Mouse (Mus musculus): Measurements from ENCODE around the gene Tedc1. TPM values are rescaled to one million over a fixed set of nuclear protein-coding genes. Genes with fewer than 3 reads are reported as not detected.
A peak's percentile ranks its signal among the peaks of the same experiment; 100 is the strongest.

Gene Tedc1
- polyA plus RNA-seq, 1 experiment from 2014 or later, result 25.5 TPM

GRCm38 (mm10) chr12:113150591-113150990 is 5.6 kb upstream of the Tedc1 start:
- Histone ChIP-seq H3K27me3 (replicated peaks) (peaks cover 6% of the 10 kb centered on the region), H3K9ac (no peak overlapping the region), H3K4me1 (replicated peaks) (peaks cover 47% of the 10 kb centered on the region), H3K4me2 (replicated peaks) (no peak overlapping the region; the same call in 1 of the 2 replicates), H3K36me3 (0 out of 2 replicates have a peak, but pooled peaks cover 4% of the 10 kb centered on the region), H3K4me3 (replicated peaks) (no peak overlapping the region), H3K27ac (no peak overlapping the region), H3K9me3 (no peaks in the 10 kb centered on the region)
- WGBS, result 76% methylated on average over 4 of the region's 4 CpGs
- no peak for ATAC-seq

DNA sequence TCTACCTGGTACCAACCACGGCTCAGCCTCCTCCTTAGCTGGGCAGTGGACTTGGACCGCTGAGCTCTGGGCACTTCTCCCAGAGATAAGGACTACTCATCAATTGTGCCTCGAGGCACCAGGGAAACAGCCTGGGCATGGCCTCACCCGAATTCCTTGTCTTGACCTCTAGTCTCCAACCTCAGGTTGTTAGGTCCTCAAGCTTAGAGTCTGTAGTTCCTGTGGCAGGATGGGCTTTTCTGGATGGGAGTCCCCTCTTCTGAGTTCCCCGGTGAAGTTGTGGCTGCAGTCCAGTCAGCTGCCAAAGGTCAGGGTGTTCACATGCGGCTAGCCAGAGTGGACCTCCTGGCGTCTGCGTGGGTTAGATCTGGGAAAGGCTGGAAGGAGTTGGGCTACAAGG is 5.2 kb upstream of the Tedc1 start:
- Histone ChIP-seq H3K9me3 (no peaks in the 10 kb centered on the region), H3K27me3 (replicated peaks) (peaks cover 6% of the 10 kb centered on the region)
- no peak for ATAC-seq

DNA sequence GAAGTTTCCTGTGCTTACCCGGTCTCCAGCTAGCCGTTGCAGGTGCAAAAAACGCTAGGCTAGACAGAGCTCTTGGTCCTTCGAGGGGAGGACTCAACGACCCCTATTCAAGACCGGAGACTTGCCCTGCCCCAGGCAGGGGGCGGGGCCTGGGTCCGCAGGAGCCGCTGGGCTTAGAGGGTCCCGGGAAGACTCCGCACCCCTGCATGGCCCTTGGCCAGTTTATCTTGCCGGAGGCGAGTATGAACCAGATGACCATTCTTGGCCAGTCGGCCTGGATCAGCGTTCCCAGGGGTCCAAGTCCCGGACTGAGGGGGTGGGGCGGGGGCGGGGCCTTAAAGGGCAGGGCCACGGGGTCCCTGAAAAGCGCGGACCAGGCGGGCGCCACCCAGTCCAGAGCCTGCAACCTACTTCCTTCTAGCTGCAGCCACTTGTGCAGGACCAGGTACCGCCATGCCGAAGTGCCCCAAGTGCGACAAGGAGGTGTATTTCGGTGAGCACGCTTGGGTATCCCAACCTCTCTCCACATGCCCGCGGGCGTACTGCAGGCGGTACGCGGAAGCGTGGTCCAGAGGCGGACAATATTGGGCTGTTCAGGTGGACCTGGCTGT is 4.5 kb upstream of the Tedc1 start:
- WGBS, result under 1% methylated on average over 36 of the region's 36 CpGs
- no peak overlapping the region for H3K27ac ChIP-seq
- H3K9me3 ChIP-seq, result no peaks in the 10 kb centered on the region
- peak overlapping the region; percentile 49 for H3K9ac ChIP-seq
- H3K27me3 ChIP-seq (replicated peaks), result peaks cover 6% of the 10 kb centered on the region
- peak overlapping the region; percentile 90 for H3K4me2 ChIP-seq (replicated peaks)
- 0 out of 2 replicates have a peak, but pooled peaks cover 4% of the 10 kb centered on the region for H3K36me3 ChIP-seq
- peaks cover 36% of the 10 kb centered on the region for H3K4me1 ChIP-seq (replicated peaks)
- ATAC-seq, result no peak
- peak overlapping the region; percentile 43 for H3K4me3 ChIP-seq (replicated peaks)

More for the DNA sequence above, 5.2 kb upstream of the Tedc1 start:
- H3K4me3 ChIP-seq (replicated peaks), result no peak overlapping the region
- peaks cover 43% of the 10 kb centered on the region for H3K4me1 ChIP-seq (replicated peaks)
- no peak overlapping the region for H3K27ac ChIP-seq
- 64% methylated on average over 8 of the region's 8 CpGs for WGBS
- 0 out of 2 replicates have a peak, but pooled peaks cover 4% of the 10 kb centered on the region for H3K36me3 ChIP-seq
- H3K4me2 ChIP-seq (replicated peaks), result peak overlapping the region; percentile 90; the same call in 1 of the 2 replicates
- H3K9ac ChIP-seq, result no peak overlapping the region

- Histone ChIP-seq H3K36me3 (0 out of 2 replicates have a peak, but pooled peaks cover 4% of the 10 kb centered on the region), H3K27me3 (replicated peaks) (peaks cover 6% of the 10 kb centered on the region), H3K9me3 (no peaks in the 10 kb centered on the region), H3K4me3 (replicated peaks) (peak overlapping the region; percentile 43), H3K4me1 (replicated peaks) (peaks cover 36% of the 10 kb centered on the region), H3K9ac (peak overlapping the region; percentile 49), H3K27ac (no peak overlapping the region), H3K4me2 (replicated peaks) (peak overlapping the region; percentile 90)
- ATAC-seq, result no peak
- WGBS, result 18% methylated on average over 19 of the region's 19 CpGs
Observed at GRCm38 (mm10) chr12:113152272-113152661, 4.0 kb upstream of the Tedc1 start.

GRCm38 (mm10) chr12:113152991-113153525 is 3.2 kb upstream of the Tedc1 start:
- Histone ChIP-seq H3K4me2 (replicated peaks) (peak overlapping the region; percentile 90; the same call in 1 of the 2 replicates), H3K27ac (no peak overlapping the region), H3K9me3 (no peaks in the 10 kb centered on the region), H3K4me1 (replicated peaks) (peaks cover 38% of the 10 kb centered on the region), H3K4me3 (replicated peaks) (no peak overlapping the region), H3K27me3 (replicated peaks) (peaks cover 6% of the 10 kb centered on the region; the same call in 1 of the 2 replicates), H3K36me3 (0 out of 2 replicates have a peak, but pooled peaks cover 4% of the 10 kb centered on the region), H3K9ac (no peak overlapping the region)
- 77% methylated on average over 6 of the region's 6 CpGs for WGBS
- no peak for ATAC-seq

DNA sequence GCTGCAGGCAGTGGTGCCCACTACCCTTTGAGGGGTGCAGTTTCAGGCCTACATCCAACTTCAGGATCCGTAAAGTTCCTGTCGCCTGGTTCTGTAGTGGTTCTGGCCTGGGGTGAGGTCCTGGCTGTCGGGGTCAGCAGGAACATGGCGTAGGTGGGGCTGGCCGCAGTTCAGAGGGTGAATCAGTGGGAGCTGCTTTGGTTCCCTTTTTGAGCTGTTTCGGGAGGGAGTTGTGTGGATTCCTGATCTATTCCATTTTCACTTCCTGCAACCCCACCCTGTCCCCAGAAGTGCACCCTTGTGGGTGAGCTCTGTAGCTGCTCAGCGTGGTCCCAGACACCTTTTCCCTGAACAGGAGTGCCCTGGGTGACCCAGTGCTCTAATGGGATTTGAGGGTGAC is 2.2 kb upstream of the Tedc1 start:
- Histone ChIP-seq H3K4me1 (replicated peaks) (peaks cover 30% of the 10 kb centered on the region), H3K9ac (no peak overlapping the region), H3K4me2 (replicated peaks) (no peak overlapping the region), H3K27me3 (replicated peaks) (peaks cover 6% of the 10 kb centered on the region; the same call in 1 of the 2 replicates), H3K36me3 (0 out of 2 replicates have a peak, but pooled peaks cover 4% of the 10 kb centered on the region), H3K4me3 (replicated peaks) (no peak overlapping the region), H3K9me3 (no peaks in the 10 kb centered on the region), H3K27ac (no peak overlapping the region)
- no peak for ATAC-seq
- WGBS, result 94% methylated on average over 7 of the region's 7 CpGs

- H3K27ac ChIP-seq, result peak overlapping the region; percentile 87; the same call in 1 of the 2 replicates
- 0 out of 2 replicates have a peak overlapping the region, but pooled peaks have one; percentile 51 for H3K9ac ChIP-seq
Observed at GRCm38 (mm10) chr12:113154747-113155075, 1.5 kb upstream of the Tedc1 start.

DNA sequence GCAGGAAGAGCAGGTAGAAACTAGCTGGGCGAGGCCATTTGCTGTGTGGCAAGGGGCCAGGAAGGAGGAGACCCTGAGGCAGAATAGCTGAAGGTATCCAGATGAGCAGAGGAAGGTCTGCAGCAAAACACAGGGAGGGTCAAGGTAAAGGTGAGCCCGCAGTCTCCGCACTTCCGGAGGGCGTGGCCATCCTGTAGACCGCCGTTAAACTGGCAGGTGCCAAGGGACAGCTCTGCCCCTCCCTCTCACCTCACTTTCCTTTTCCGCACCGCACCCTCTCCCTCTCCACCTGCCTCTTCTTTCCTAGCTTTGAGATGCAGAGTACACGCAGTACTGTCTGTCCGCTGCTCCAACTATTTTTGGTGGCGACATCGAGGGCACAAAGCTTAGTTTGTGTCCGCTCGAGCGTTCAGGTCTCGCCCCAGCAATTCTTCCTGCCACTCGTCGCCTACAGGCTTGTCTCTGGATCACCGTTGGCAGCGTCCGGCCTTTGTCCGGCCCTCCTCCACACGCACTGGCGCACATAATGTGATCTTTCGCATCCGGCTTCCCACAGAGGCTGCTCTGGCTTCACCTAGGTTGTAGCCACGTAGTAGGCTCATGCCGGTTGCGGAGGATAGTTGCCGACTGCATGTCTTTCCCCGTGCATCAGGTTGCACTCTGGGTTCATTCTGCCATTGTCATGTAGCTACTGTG is 997 bp upstream of the Tedc1 start:
- Histone ChIP-seq H3K9ac (peak overlapping the region; percentile 51), H3K4me2 (replicated peaks) (peak overlapping the region; percentile 86), H3K4me1 (replicated peaks) (peaks cover 30% of the 10 kb centered on the region), H3K27me3 (replicated peaks) (peaks cover 3% of the 10 kb centered on the region; the same call in 1 of the 2 replicates), H3K27ac (peak overlapping the region; percentile 87), H3K4me3 (replicated peaks) (peak overlapping the region; percentile 38), H3K9me3 (no peaks in the 10 kb centered on the region), H3K36me3 (0 out of 2 replicates have a peak, but pooled peaks cover 4% of the 10 kb centered on the region)
- peak; percentile 4 for ATAC-seq
- WGBS, result 4% methylated on average over 32 of the region's 32 CpGs

More at GRCm38 (mm10) chr12:113154747-113155075, 1.5 kb upstream of the Tedc1 start:
- H3K4me2 ChIP-seq (replicated peaks), result peak overlapping the region; percentile 86
- 78% methylated on average over 6 of the region's 6 CpGs for WGBS
- H3K36me3 ChIP-seq, result 0 out of 2 replicates have a peak, but pooled peaks cover 4% of the 10 kb centered on the region
- peaks cover 3% of the 10 kb centered on the region; the same call in 1 of the 2 replicates for H3K27me3 ChIP-seq (replicated peaks)
- no peaks in the 10 kb centered on the region for H3K9me3 ChIP-seq
- H3K4me3 ChIP-seq (replicated peaks), result peak overlapping the region; percentile 38; the same call in 1 of the 2 replicates
- no peak for ATAC-seq
- peaks cover 30% of the 10 kb centered on the region for H3K4me1 ChIP-seq (replicated peaks)

- Histone ChIP-seq H3K9ac (peak overlapping the region; percentile 57), H3K27ac (peak overlapping the region; percentile 79), H3K36me3 (0 out of 2 replicates have a peak, but pooled peaks cover 4% of the 10 kb centered on the region), H3K9me3 (no peaks in the 10 kb centered on the region), H3K27me3 (replicated peaks) (no peaks in the 10 kb centered on the region), H3K4me1 (replicated peaks) (peaks cover 28% of the 10 kb centered on the region), H3K4me2 (replicated peaks) (peak overlapping the region; percentile 85), H3K4me3 (replicated peaks) (peak overlapping the region; percentile 65)
- ATAC-seq, result peak; percentile 41
- WGBS, result under 1% methylated on average over 23 of the region's 23 CpGs
Observed at GRCm38 (mm10) chr12:113156540-113156929, 314 bp downstream of the Tedc1 start.

GRCm38 (mm10) chr12:113157002-113157401 is 781 bp downstream of the Tedc1 start:
- H3K4me1 ChIP-seq (replicated peaks), result peaks cover 25% of the 10 kb centered on the region
- no peaks in the 10 kb centered on the region for H3K27me3 ChIP-seq (replicated peaks)
- peak overlapping the region; percentile 57 for H3K9ac ChIP-seq
- H3K4me2 ChIP-seq (replicated peaks), result peak overlapping the region; percentile 85
- no peak overlapping the region for H3K27ac ChIP-seq
- H3K4me3 ChIP-seq (replicated peaks), result peak overlapping the region; percentile 65
- H3K36me3 ChIP-seq, result 0 out of 2 replicates have a peak, but pooled peaks cover 4% of the 10 kb centered on the region
- H3K9me3 ChIP-seq, result no peaks in the 10 kb centered on the region
- 27% methylated on average over 8 of the region's 8 CpGs for WGBS
- ATAC-seq, result no peak

GRCm38 (mm10) chr12:113157521-113157920 is 1.3 kb downstream of the Tedc1 start:
- peak overlapping the region; percentile 57; the same call in 1 of the 2 replicates for H3K9ac ChIP-seq
- no peak overlapping the region for H3K27ac ChIP-seq
- no peaks in the 10 kb centered on the region for H3K9me3 ChIP-seq
- H3K27me3 ChIP-seq (replicated peaks), result no peaks in the 10 kb centered on the region
- no peak for ATAC-seq
- peaks cover 8% of the 10 kb centered on the region; the same call in 1 of the 2 replicates for H3K36me3 ChIP-seq
- peak overlapping the region; percentile 65; the same call in 1 of the 2 replicates for H3K4me3 ChIP-seq (replicated peaks)
- 83% methylated on average over 8 of the region's 8 CpGs for WGBS
- H3K4me2 ChIP-seq (replicated peaks), result peak overlapping the region; percentile 85
- peaks cover 21% of the 10 kb centered on the region for H3K4me1 ChIP-seq (replicated peaks)

- ATAC-seq, result no peak
- H3K36me3 ChIP-seq, result peaks cover 9% of the 10 kb centered on the region; the same call in 1 of the 2 replicates
- H3K9ac ChIP-seq, result no peak overlapping the region
- no peak overlapping the region for H3K4me3 ChIP-seq (replicated peaks)
- 0 out of 2 replicates have a peak overlapping the region, but pooled peaks have one; percentile 85 for H3K4me2 ChIP-seq (replicated peaks)
- H3K9me3 ChIP-seq, result no peaks in the 10 kb centered on the region
- no peaks in the 10 kb centered on the region for H3K27me3 ChIP-seq (replicated peaks)
- no peak overlapping the region for H3K27ac ChIP-seq
- 91% methylated on average over 8 of the region's 8 CpGs for WGBS
- H3K4me1 ChIP-seq (replicated peaks), result peaks cover 21% of the 10 kb centered on the region
Observed at GRCm38 (mm10) chr12:113157971-113158370, 1.8 kb downstream of the Tedc1 start.
